Mouse (Mus musculus) erythroblast, embryonic 14.5 days (primary cell): Measurements from ENCODE around the gene Cuta. TPM values are rescaled to one million over a fixed set of nuclear protein-coding genes. Genes with fewer than 3 reads are reported as not detected.

Experiments used
- H3K27me3 ChIP-seq: 2 replicates; pipeline ENCODE4 v1.6.1; 2012; ENCODE audit warnings: inconsistent platforms; ENCODE audit not compliant: control insufficient read depth
- H3K36me3 ChIP-seq: 2 replicates; pipeline ENCODE4 v1.6.1; 2012; ENCODE audit warnings: mild to moderate bottlenecking, inconsistent platforms; ENCODE audit not compliant: control insufficient read depth
- H3K4me1 ChIP-seq: 2 replicates; pipeline ENCODE4 v1.6.1; 2012; ENCODE audit warnings: inconsistent platforms; ENCODE audit not compliant: control insufficient read depth
- H3K4me3 ChIP-seq: replicated peaks from 2 replicates; pipeline ENCODE3; 2012; ENCODE audit warnings: moderate library complexity, mild to moderate bottlenecking, inconsistent platforms
- H3K9me3 ChIP-seq: 2 replicates; pipeline ENCODE4 v1.6.1; 2012; ENCODE audit warnings: low read length, inconsistent platforms, mixed read lengths; ENCODE audit not compliant: control insufficient read depth
- GATA1 ChIP-seq: IDR thresholded peaks from 2 replicates; pipeline ENCODE4 v1.6.1; 2012; ENCODE audit warnings: low read length, inconsistent platforms, mixed read lengths
- TAL1 ChIP-seq: IDR thresholded peaks from 3 replicates; pipeline ENCODE4 v1.6.1; 2012; ENCODE audit warnings: low read length, inconsistent platforms, mixed read lengths
- polyA plus RNA-seq: library from polyadenylated mRNA; stranded (reverse); fragments of >175 nt; gene quantifications from 2 replicates; pipeline ENCODE4 v1.2.3, GENCODE M21; 2012

Cuta gene
- polyA plus RNA-seq, 1 experiment, result 19.6 TPM

DNA sequence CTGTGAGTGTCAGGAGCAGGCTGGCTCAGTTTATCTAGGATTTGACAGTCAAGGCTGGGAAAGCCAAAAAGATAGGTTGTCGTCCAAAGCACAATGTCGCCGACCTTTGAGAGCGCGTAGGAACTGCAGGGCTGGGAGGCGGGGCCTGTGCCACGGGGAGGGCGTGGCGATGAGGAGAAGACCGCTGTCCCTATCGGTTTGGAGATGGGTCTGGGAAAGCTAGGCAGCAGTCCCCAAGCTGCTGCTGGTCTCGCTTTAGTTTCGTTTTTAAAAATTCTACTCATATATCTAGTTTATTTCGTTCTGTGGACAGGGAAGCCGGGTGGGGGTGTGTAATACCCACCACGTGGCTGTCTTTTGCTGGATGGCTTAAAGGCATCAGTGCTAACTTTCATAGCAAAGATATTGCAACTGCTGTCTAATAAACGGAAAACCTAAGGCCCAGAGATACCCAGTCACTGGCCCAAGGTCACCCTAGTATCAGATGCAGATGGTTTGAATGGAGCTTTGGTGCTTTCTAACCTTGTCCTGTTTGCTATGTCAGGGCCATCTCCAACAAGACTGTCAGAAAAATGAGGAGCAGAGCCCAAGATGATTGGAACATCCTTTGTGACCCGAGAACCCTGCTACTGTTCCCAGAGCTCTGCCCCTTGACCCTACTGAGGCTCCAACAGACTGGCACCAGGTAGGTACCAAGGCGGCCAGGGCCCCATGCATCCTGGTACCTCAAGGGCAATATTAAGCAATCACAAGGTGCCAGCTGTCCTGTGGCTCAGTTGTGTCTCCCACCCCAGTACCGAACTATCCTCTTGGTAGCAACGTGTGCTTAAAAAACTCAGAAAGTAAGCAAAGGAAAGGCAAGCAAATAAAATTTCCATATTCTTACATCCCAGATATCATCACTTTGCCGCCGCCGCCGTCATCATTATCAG lies 54.1 kb downstream of the Cuta start:
- Histone ChIP-seq H3K36me3 (no peaks in the 10 kb centered on the region), H3K9me3 (no peaks in the 10 kb centered on the region), H3K4me3 (peak overlapping the region; percentile 62), H3K27me3 (no peaks in the 10 kb centered on the region), H3K4me1 (peaks cover 33% of the 10 kb centered on the region)
- no peak for TF ChIP-seq GATA1
- no peak for TF ChIP-seq TAL1

Other genes starting within 250 kb of the Cuta start
- 0.02 and 0.10 TPM in 2 replicates for gene Crebrf, start 223.9 kb downstream of the Cuta start, polyA plus RNA-seq
- 2.4 and 2.9 TPM in 2 replicates for gene Bnip1, start 158.5 kb downstream of the Cuta start, polyA plus RNA-seq
- not detected in 2 replicates for gene Nkx2-5, start 94.6 kb downstream of the Cuta start, polyA plus RNA-seq
- gene Kifc5b, start 22.5 kb downstream of the Cuta start, polyA plus RNA-seq, result 8.1 and 9.2 TPM in 2 replicates
- 5.0 and 6.2 TPM in 2 replicates for gene Phf1, start 6.5 kb downstream of the Cuta start, polyA plus RNA-seq
- gene Syngap1, start 1.7 kb upstream of the Cuta start, polyA plus RNA-seq, result 0.78 and 0.86 TPM in 2 replicates
- gene Zbtb9, start 33.6 kb upstream of the Cuta start, polyA plus RNA-seq, result 0.12 and 0.13 TPM in 2 replicates
- gene Bak1, start 89.4 kb upstream of the Cuta start, polyA plus RNA-seq, result 8.1 TPM in 2 replicates
- 0.02 and 0.04 TPM in 2 replicates for gene Itpr3, start 117.7 kb upstream of the Cuta start, polyA plus RNA-seq
- 24.0 and 25.9 TPM in 2 replicates for gene Uqcc2, start 194.3 kb upstream of the Cuta start, polyA plus RNA-seq
- gene Ip6k3, start 228.2 kb upstream of the Cuta start, polyA plus RNA-seq, result 0.03 TPM in 1 of 2 replicates, not detected in the other